Mouse (Mus musculus): ENCODE measurements around the gene Zic5. TPM values are rescaled to one million over a fixed set of nuclear protein-coding genes. Genes with fewer than 3 reads are reported as not detected.
A peak's percentile ranks its signal among the peaks of the same experiment; 100 is the strongest.

The Zic5 gene
- polyA plus RNA-seq (2012; rRNA removed) = not detected in 2 replicates

DNA sequence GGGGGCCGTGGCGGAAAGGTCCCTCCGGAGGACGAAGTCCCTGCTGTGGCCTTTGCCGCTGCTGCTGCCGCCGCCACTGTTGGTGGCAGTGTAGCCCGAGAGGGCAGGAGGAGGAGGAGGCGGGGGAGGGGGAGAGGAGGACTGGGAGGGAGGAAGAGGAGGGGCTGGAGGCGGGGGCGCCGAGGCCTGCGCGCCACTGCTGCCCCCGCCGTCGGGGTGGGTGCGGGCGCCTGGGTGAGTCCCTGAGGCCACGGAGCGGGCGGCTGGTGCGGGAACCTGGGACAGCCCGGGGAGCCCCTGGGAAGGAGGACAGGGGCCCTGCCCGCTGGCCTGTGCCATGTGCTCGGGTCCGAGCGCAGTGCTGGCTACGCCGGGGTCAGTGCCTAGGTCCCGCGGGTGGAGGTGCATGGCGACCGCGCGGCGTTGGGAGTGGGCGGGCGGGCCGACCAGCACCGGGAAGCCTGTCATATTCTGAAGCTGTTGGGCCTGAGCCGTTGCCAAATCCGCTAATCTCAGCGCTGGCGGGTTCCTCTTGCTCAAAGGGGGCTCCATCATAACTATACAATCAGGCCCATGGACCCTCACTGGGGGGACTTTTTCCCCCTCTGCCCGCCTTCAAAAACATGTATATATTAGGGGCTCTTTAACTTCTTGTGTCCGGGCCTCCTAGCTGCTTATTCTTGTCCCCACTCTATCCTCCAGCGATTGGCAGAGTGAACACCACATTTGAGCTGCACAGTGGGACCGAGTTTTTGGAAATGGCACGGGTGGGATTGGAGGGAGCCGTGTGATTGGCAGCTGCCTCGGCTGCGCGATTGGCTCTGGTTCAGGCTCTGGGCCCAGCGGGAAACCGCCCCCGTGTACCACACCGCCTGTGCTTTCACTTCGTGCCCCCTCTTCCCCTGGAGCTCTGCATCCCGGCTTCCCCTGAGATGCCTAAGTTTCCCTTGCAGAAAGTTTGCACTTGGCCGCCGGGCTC is at the start of gene Zic5:
Zic5 (minus strand) TSS at position 915 of the 979 bp plus-strand sequence.
- peaks cover 38% of the 10 kb centered on the region for H3K27me3 ChIP-seq (ENCODE audit: control insufficient read depth, insufficient read depth, low read length)
- TF ChIP-seq POLR2A (IDR thresholded peaks at IDR 0.05; ENCODE audit: low read depth, low read length) = no peak
- TF ChIP-seq CTCF (IDR thresholded peaks at IDR 0.05; ENCODE audit: extremely low read depth, insufficient read depth, insufficient read length, insufficient replicate concordance) = no peak
- H3K27ac ChIP-seq (ENCODE audit: insufficient read depth, low read length) = no peak within 1 kb of the TSS
- H3K4me3 ChIP-seq (ENCODE audit: extremely low read depth, insufficient read depth, insufficient read length) = peak within 1 kb of the TSS; percentile 46; the same call in 1 of the 2 replicates
- WGBS = 2% methylated on average over 61 of the region's 62 CpGs
- no peaks in the 10 kb centered on the region for H3K36me3 ChIP-seq (ENCODE audit: control insufficient read depth, insufficient read depth, low read length)
- H3K4me1 ChIP-seq (ENCODE audit: control insufficient read depth, insufficient read depth, insufficient read length) = peaks cover 12% of the 10 kb centered on the region
- DNase-seq (ENCODE audit: low read depth in 1 of 2, low spot score in 2 of 2) = no peak

DNA sequence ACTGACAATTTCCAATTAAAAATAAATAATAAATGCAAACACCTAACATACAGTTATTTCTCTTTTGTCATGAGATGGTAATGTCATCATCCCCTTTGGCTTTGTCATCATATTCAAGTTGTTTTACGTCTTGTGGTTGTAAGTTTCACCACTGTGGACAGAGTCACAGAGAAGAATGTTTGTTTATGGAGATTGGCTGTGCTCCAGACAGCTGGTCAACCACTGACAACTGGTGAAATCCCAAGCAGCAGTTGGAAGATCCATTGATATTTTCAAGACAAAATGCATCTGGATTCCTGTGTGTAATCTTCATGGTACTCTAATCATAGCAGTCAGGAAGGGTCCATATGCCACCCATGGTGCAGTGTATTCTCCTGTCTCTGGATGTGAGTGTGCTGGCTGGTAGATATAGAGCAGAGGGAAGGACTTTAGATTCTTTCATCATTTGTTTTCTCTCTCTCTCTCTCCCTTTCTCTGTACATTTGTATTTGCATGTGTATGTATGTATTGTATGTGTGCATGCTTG is 48.1 kb upstream of the Zic5 start:
- H3K27me3 ChIP-seq (ENCODE audit: control insufficient read depth, insufficient read depth, low read length) = no peaks in the 10 kb centered on the region
- TF ChIP-seq POLR2A (IDR thresholded peaks at IDR 0.05; ENCODE audit: low read depth, low read length) (no peak), CTCF (IDR thresholded peaks at IDR 0.05; ENCODE audit: extremely low read depth, insufficient read depth, insufficient read length, insufficient replicate concordance) (no peak)
- 66% methylated on average over 1 of the region's 1 CpGs for WGBS
- H3K36me3 ChIP-seq (ENCODE audit: control insufficient read depth, insufficient read depth, low read length) = no peaks in the 10 kb centered on the region
- no peaks in the 10 kb centered on the region for H3K4me1 ChIP-seq (ENCODE audit: control insufficient read depth, insufficient read depth, insufficient read length)
- H3K27ac ChIP-seq (ENCODE audit: insufficient read depth, low read length) = no peak overlapping the region
- no peak for DNase-seq (ENCODE audit: low read depth in 1 of 2, low spot score in 2 of 2)
- no peak overlapping the region for H3K4me3 ChIP-seq (ENCODE audit: extremely low read depth, insufficient read depth, insufficient read length)

- Histone ChIP-seq H3K36me3 (ENCODE audit: control insufficient read depth, insufficient read depth, low read length) (no peaks in the 10 kb centered on the region), H3K4me1 (ENCODE audit: control insufficient read depth, insufficient read depth, insufficient read length) (no peaks in the 10 kb centered on the region), H3K27ac (ENCODE audit: insufficient read depth, low read length) (no peak overlapping the region), H3K27me3 (ENCODE audit: control insufficient read depth, insufficient read depth, low read length) (no peaks in the 10 kb centered on the region), H3K4me3 (ENCODE audit: extremely low read depth, insufficient read depth, insufficient read length) (no peak overlapping the region)
- TF ChIP-seq POLR2A (IDR thresholded peaks at IDR 0.05; ENCODE audit: low read depth, low read length) (no peak), CTCF (IDR thresholded peaks at IDR 0.05; ENCODE audit: extremely low read depth, insufficient read depth, insufficient read length, insufficient replicate concordance) (no peak)
- WGBS = 77% methylated on average over 3 of the region's 3 CpGs
- no peak for DNase-seq (ENCODE audit: low read depth in 1 of 2, low spot score in 2 of 2)
Measured at GRCm38 (mm10) chr14:122511519-122511918, 46.0 kb upstream of the Zic5 start.

- TF ChIP-seq POLR2A (IDR thresholded peaks at IDR 0.05; ENCODE audit: low read depth, low read length) (no peak), CTCF (IDR thresholded peaks at IDR 0.05; ENCODE audit: extremely low read depth, insufficient read depth, insufficient read length, insufficient replicate concordance) (no peak)
- Histone ChIP-seq H3K4me1 (ENCODE audit: control insufficient read depth, insufficient read depth, insufficient read length) (no peaks in the 10 kb centered on the region), H3K27me3 (ENCODE audit: control insufficient read depth, insufficient read depth, low read length) (no peaks in the 10 kb centered on the region), H3K4me3 (ENCODE audit: extremely low read depth, insufficient read depth, insufficient read length) (no peak overlapping the region), H3K36me3 (ENCODE audit: control insufficient read depth, insufficient read depth, low read length) (no peaks in the 10 kb centered on the region), H3K27ac (ENCODE audit: insufficient read depth, low read length) (no peak overlapping the region)
- no peak for DNase-seq (ENCODE audit: low read depth in 1 of 2, low spot score in 2 of 2)
- 17% methylated on average over 2 of the region's 2 CpGs for WGBS
Measured at GRCm38 (mm10) chr14:122509058-122509457, 43.6 kb upstream of the Zic5 start.

GRCm38 (mm10) chr14:122492015-122492414 is 26.5 kb upstream of the Zic5 start:
- no peak overlapping the region for H3K27ac ChIP-seq (ENCODE audit: insufficient read depth, low read length)
- no peaks in the 10 kb centered on the region; the same call in 1 of the 2 replicates for H3K4me1 ChIP-seq (ENCODE audit: control insufficient read depth, insufficient read depth, insufficient read length)
- TF ChIP-seq CTCF (IDR thresholded peaks at IDR 0.05; ENCODE audit: extremely low read depth, insufficient read depth, insufficient read length, insufficient replicate concordance) (no peak), POLR2A (IDR thresholded peaks at IDR 0.05; ENCODE audit: low read depth, low read length) (no peak)
- H3K27me3 ChIP-seq (ENCODE audit: control insufficient read depth, insufficient read depth, low read length) = peaks cover 17% of the 10 kb centered on the region; the same call in 1 of the 2 replicates
- H3K4me3 ChIP-seq (ENCODE audit: extremely low read depth, insufficient read depth, insufficient read length) = no peak overlapping the region
- no peak for DNase-seq (ENCODE audit: low read depth in 1 of 2, low spot score in 2 of 2)
- H3K36me3 ChIP-seq (ENCODE audit: control insufficient read depth, insufficient read depth, low read length) = no peaks in the 10 kb centered on the region
- 73% methylated on average over 1 of the region's 1 CpGs for WGBS

- Histone ChIP-seq H3K4me3 (ENCODE audit: extremely low read depth, insufficient read depth, insufficient read length) (no peak overlapping the region), H3K27ac (ENCODE audit: insufficient read depth, low read length) (no peak overlapping the region), H3K4me1 (ENCODE audit: control insufficient read depth, insufficient read depth, insufficient read length) (no peaks in the 10 kb centered on the region; the same call in 1 of the 2 replicates), H3K36me3 (ENCODE audit: control insufficient read depth, insufficient read depth, low read length) (no peaks in the 10 kb centered on the region), H3K27me3 (ENCODE audit: control insufficient read depth, insufficient read depth, low read length) (peaks cover 17% of the 10 kb centered on the region; the same call in 1 of the 2 replicates)
- 58% methylated on average over 6 of the region's 6 CpGs for WGBS
- no peak for TF ChIP-seq POLR2A (IDR thresholded peaks at IDR 0.05; ENCODE audit: low read depth, low read length)
- no peak for TF ChIP-seq CTCF (IDR thresholded peaks at IDR 0.05; ENCODE audit: extremely low read depth, insufficient read depth, insufficient read length, insufficient replicate concordance)
- no peak for DNase-seq (ENCODE audit: low read depth in 1 of 2, low spot score in 2 of 2)
Measured at GRCm38 (mm10) chr14:122491521-122491920, 26.0 kb upstream of the Zic5 start.

Measured in spleen, adult 2 months (tissue).